Mouse (Mus musculus) liver, adult 2 months (tissue): Measurements from ENCODE around the gene Rnf216.
A peak's percentile ranks its signal among the peaks of the same experiment; 100 is the strongest.

Experiments
- CTCF ChIP-seq: fragments of 200-500 bp; IDR thresholded peaks from 2 replicates; pipeline ENCODE4 v1.5.1; 2011; ENCODE audit warnings: low read depth, low read length, control low read depth
- POLR2A ChIP-seq: fragments of 200-500 bp; IDR thresholded peaks from 2 replicates; pipeline ENCODE4 v1.6.1; 2011; ENCODE audit warnings: low read length, control low read depth; ENCODE audit not compliant: insufficient read depth; ENCODE audit errors: extremely low read depth

DNA sequence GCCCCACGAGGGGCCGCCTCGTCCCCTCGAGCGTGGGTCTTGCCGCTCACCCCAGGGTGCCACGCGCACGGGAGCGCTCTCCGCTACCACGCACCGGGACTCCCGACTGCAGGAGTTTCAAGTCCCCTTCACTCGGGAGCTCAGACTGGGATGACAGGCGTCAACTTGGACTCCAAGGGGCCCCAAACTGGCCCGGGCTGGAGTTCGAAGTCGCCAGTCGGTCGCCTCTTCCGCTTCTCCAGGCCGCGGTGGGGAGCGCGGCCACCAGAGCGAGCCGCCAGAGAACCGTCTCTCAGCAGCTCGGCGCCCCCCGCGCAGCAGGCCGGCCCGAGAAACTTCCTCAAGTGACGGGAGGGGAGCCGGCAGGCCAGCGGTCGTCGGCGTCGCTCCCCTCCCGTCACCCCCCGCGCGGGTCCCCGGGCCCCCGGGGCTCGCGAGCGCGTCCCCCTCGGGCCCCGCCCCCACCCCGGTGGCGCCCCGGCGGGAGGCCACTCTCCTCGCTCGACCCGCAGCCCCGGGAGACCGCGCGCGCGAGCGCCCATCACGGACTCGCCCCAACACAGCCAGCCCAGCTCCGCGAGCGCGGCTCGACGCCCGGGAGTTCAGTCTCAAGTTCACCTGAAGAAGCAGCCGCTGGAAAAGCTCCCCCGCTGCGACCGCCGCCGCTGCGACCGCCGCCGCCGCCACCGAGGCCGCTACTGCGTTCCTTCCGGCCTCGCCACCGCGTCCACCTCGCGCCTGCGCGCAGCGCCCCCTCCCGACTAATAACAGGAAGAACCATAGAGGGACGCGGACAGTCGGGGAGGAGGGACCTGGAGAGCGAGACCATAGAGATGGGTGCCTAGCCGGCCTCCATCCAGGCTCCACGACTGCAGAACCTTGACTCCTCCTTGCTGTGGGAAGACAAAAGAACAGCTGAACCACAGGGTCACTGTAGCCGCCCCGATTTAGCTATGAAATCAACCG is at the start of gene Rnf216:
- TF ChIP-seq POLR2A (peak; percentile 85; the same call in 1 of the 2 replicates), CTCF (peak; percentile 79)
